Mouse (Mus musculus): ENCODE measurements around the gene Rps6kc1. TPM values are rescaled to one million over a fixed set of nuclear protein-coding genes. Genes with fewer than 3 reads are reported as not detected.

The Rps6kc1 gene
- polyA plus RNA-seq, 1 experiment: not detected

DNA sequence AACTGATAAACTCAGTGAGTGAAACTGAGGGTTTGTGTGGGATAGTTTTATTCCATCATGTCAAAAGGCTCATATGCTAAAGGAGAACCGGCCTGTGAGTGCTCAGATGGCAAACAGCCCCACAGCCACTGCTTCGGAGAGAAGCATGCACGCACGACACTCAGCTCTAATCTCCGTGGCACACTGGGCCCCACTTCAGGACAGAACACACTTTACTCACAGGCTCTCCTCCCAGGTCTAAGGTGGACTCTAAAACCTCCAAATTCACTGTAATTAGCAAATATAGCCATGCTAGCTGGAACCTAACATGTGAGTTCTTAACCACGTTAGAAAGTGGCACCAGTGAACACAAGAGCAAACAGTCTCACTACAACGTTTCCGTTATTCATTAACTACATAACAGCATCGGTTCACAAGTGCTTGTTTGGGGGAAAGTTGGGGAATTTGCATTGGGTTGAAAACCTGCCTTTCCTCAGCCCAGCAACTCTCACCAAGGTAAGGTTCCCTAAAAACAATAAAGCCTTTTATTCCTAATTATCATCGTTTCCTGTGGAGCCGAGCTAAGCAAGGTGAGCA lies 114.0 kb downstream of the Rps6kc1 start:
- TF ChIP-seq POLR2A (IDR thresholded peaks at IDR 0.05; ENCODE audit: insufficient read depth, low read depth, low read length): no peak
- TF ChIP-seq CTCF (IDR thresholded peaks at IDR 0.05; ENCODE audit: insufficient read depth, low read depth, low read length): no peak
- Histone ChIP-seq H3K4me3 (ENCODE audit: insufficient read depth, low read depth, low read length) (no peak overlapping the region), H3K27ac (ENCODE audit: insufficient read depth, low read depth, low read length) (no peak overlapping the region), H3K4me1 (ENCODE audit: control insufficient read depth, insufficient read depth, low read length) (peaks cover 15% of the 10 kb centered on the region)
- 80% methylated on average over 11 of the region's 11 CpGs for WGBS

DNA sequence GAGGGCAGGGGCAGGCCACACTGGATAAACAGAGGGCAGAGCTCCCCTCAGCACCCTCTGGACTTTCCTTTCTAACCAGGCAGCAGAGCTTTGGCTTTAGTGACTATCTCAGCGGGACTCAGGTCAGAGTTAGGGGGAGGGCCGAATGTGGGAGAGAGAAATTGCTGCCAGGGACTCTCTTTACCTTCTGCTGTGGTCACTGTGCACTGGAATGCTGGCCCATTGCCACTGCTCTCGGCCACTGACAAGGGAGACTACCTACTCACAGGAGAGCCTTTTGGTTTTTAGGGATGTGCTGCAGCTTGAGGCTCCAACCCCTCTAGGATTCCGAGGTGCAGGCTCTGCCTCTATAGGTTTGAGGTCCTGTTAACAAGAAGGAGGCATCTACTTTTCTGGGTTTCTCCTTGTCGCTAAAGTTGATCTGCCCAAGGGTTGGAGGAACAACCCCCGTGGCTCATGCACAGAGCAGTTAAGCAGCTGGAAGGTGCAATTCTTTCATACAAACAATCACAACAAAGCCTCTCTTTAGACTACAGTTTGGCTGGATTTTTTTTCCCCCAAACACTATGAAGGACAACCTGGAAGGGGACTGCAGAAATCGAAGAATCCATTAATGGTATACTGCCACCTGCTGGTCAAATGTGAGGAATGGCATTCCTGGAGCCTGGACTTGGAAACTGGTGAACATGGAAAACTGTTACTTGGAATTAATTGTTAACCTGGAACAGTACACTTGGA lies 114.7 kb downstream of the Rps6kc1 start:
- TF ChIP-seq POLR2A (IDR thresholded peaks at IDR 0.05; ENCODE audit: insufficient read depth, low read depth, low read length) (no peak), CTCF (IDR thresholded peaks at IDR 0.05; ENCODE audit: insufficient read depth, low read depth, low read length) (no peak)
- Histone ChIP-seq H3K27ac (ENCODE audit: insufficient read depth, low read depth, low read length) (no peak overlapping the region), H3K4me3 (ENCODE audit: insufficient read depth, low read depth, low read length) (no peak overlapping the region), H3K4me1 (ENCODE audit: control insufficient read depth, insufficient read depth, low read length) (peaks cover 15% of the 10 kb centered on the region)
- WGBS: 55% methylated on average over 7 of the region's 7 CpGs

DNA sequence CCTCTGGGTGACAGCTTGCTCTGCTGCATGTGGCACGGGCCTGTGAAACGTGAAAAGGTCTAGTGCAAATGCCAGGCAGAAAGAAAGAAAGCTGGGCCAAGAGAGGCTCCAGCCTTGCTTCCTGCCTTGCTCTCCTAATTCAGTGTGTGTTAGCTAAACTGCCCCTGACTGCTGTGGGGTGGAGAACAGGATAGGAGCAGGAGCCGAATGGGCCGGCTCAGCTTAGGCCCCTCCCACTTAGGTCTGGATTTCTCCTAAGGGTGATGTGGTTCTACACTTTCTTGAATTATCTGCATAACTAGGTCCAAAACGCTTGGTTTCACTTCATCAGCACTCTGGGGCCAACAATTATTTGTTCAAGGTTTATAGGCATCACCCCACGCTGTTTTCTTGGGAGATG lies 119.9 kb downstream of the Rps6kc1 start:
- no peak overlapping the region for H3K27ac ChIP-seq (ENCODE audit: insufficient read depth, low read depth, low read length)
- H3K4me3 ChIP-seq (ENCODE audit: insufficient read depth, low read depth, low read length): no peak overlapping the region
- WGBS: 93% methylated on average over 6 of the region's 6 CpGs
- no peaks in the 10 kb centered on the region for H3K4me1 ChIP-seq (ENCODE audit: control insufficient read depth, insufficient read depth, low read length)
- TF ChIP-seq POLR2A (IDR thresholded peaks at IDR 0.05; ENCODE audit: insufficient read depth, low read depth, low read length) (no peak), CTCF (IDR thresholded peaks at IDR 0.05; ENCODE audit: insufficient read depth, low read depth, low read length) (no peak)

DNA sequence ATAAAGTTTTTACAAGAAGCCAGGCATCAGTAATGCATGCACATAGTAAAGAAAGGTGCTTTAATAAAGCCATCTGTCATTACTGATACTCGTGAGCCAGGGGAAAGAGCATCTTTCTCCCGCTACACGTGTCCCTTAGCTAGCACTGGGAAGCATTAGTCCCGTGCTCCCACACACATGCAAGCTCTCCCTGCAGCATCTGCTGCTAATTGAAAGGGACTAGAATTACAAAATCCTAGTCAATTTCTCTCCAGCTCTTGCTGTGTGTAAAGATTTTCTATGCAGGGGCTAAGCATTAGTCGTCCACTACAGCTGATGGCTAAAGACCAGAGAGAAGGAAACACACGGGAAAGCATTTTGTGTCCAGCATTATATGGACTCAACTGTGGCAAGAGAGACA lies 120.8 kb downstream of the Rps6kc1 start:
- Histone ChIP-seq H3K27ac (ENCODE audit: insufficient read depth, low read depth, low read length) (no peak overlapping the region), H3K4me3 (ENCODE audit: insufficient read depth, low read depth, low read length) (no peak overlapping the region), H3K4me1 (ENCODE audit: control insufficient read depth, insufficient read depth, low read length) (no peaks in the 10 kb centered on the region)
- WGBS: 87% methylated on average over 6 of the region's 6 CpGs
- TF ChIP-seq CTCF (IDR thresholded peaks at IDR 0.05; ENCODE audit: insufficient read depth, low read depth, low read length) (no peak), POLR2A (IDR thresholded peaks at IDR 0.05; ENCODE audit: insufficient read depth, low read depth, low read length) (no peak)

DNA sequence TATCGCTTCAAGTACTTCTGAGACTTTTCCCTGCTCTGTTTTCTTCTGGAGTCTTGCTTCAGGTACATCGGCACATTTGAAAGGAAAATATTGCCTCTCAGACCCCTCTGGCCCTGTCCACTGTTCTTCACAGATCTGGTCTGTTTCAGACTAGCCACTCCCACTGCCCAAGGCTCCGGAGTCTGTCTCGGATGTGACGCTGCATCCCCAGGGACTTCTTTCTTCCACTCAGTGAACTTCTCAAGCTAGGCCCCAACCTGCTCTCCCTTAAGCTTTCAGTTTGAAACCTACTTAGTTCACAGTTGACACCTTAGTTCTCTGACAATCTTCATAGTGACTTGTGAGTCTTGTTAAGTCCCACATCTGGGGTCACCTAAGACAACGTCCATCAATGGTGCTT lies 133.9 kb downstream of the Rps6kc1 start:
- TF ChIP-seq POLR2A (IDR thresholded peaks at IDR 0.05; ENCODE audit: insufficient read depth, low read depth, low read length) (no peak), CTCF (IDR thresholded peaks at IDR 0.05; ENCODE audit: insufficient read depth, low read depth, low read length) (no peak)
- no peaks in the 10 kb centered on the region for H3K4me1 ChIP-seq (ENCODE audit: control insufficient read depth, insufficient read depth, low read length)
- no peak overlapping the region for H3K27ac ChIP-seq (ENCODE audit: insufficient read depth, low read depth, low read length)
- H3K4me3 ChIP-seq (ENCODE audit: insufficient read depth, low read depth, low read length): no peak overlapping the region
- 89% methylated on average over 6 of the region's 6 CpGs for WGBS

DNA sequence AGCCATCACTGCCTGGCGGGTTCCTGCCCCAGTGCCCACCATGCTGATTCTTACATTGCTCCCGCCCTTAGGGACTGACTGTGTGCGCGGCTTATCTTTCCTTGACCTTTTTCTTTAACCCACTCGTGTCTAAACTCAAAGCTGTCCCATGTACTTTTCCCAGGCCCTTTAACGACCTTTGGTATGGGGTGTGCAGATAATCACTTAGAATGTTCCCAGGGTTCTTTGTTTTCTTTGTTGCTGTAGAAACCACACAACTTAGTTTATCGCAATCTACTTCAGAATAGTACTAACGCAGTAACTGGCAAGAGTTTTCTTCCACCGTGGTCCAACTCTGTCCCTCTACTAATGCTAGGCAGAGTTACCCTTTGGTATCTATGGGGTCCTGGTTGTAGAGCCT lies 135.3 kb downstream of the Rps6kc1 start:
- no peak for TF ChIP-seq POLR2A (IDR thresholded peaks at IDR 0.05; ENCODE audit: insufficient read depth, low read depth, low read length)
- Histone ChIP-seq H3K4me1 (ENCODE audit: control insufficient read depth, insufficient read depth, low read length) (no peaks in the 10 kb centered on the region), H3K27ac (ENCODE audit: insufficient read depth, low read depth, low read length) (no peak overlapping the region), H3K4me3 (ENCODE audit: insufficient read depth, low read depth, low read length) (no peak overlapping the region)
- 89% methylated on average over 9 of the region's 9 CpGs for WGBS

DNA sequence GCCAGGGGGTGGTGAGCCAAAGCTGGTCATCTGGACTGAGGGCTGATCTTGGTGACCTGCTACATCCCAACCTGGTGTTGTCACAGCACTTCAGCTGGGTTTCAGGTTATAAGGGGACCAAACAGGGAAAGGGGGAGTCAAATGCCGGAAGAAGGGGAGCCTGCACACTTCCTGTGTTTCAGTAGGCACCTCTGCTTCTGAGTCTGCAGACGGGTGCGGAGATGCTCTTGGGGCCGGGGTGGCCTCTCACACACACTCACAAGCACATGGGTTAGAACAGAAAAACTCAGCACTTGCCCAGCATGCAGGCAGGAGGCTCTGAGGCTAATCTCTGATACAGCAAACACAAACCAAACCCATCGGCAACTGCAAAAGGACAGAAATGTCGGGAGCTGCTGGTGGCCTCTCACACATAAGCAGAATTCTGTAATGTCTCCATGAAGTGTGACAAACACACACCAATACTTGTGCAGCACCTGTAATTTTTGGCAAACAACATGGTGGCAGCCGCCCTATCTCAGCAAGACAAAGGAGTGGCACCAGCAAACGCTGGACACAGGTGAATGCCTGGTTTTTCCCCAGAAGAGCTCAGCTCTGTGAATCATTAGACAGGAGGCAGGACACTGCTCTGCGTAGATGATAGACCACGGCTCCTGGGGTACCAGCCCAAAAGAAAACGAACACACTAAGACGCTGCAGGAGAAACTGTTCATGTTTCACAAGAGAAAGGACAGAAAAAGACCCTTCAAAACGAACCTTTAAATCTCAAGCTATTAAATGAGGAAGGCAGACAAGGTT lies 139.3 kb downstream of the Rps6kc1 start:
- Histone ChIP-seq H3K4me3 (ENCODE audit: insufficient read depth, low read depth, low read length) (no peak overlapping the region), H3K27ac (ENCODE audit: insufficient read depth, low read depth, low read length) (no peak overlapping the region), H3K4me1 (ENCODE audit: control insufficient read depth, insufficient read depth, low read length) (no peaks in the 10 kb centered on the region)
- TF ChIP-seq CTCF (IDR thresholded peaks at IDR 0.05; ENCODE audit: insufficient read depth, low read depth, low read length) (no peak), POLR2A (IDR thresholded peaks at IDR 0.05; ENCODE audit: insufficient read depth, low read depth, low read length) (no peak)
- 93% methylated on average over 13 of the region's 13 CpGs for WGBS

DNA sequence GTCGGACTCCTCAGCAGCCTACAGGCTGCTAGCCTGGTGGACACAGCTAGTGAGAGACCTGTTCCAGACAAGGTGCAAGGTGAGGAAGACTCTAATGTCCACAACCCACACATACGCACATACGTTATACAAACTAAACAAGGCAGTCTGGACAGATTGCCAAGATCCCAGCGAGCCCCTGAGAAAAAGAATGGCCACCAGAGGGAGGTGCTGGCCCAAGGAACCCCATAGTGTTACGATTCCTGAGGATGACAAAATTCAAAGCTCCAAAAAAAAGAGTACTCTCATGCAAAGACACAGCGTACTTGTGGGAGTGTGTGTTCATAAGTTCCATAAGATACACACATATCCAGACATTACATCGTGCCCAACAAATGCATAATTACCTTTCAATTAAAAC lies 141.8 kb downstream of the Rps6kc1 start:
- no peak overlapping the region for H3K4me3 ChIP-seq (ENCODE audit: insufficient read depth, low read depth, low read length)
- 87% methylated on average over 7 of the region's 7 CpGs for WGBS
- H3K4me1 ChIP-seq (ENCODE audit: control insufficient read depth, insufficient read depth, low read length): no peaks in the 10 kb centered on the region
- TF ChIP-seq POLR2A (IDR thresholded peaks at IDR 0.05; ENCODE audit: insufficient read depth, low read depth, low read length) (no peak), CTCF (IDR thresholded peaks at IDR 0.05; ENCODE audit: insufficient read depth, low read depth, low read length) (no peak)
- no peak overlapping the region for H3K27ac ChIP-seq (ENCODE audit: insufficient read depth, low read depth, low read length)

DNA sequence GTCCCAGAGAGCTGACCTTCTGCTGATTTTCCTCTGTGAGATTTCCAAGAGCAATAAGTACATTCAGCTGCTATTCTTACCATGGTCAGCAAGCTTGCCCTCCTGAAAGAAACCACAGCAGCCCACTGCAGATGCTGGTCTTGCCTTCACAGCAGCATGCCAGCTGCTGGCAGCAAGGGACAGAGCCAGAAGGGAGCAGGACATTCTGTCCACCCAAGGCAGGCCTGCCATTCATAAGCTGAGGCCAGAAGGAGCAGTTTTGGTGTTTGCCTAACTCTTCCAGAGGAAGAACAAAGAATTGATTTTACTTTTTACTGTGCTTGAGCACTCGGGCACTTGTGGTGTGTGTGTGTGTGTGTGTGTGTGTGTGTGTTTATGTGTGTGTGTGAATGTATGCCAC lies 143.3 kb downstream of the Rps6kc1 start:
- TF ChIP-seq POLR2A (IDR thresholded peaks at IDR 0.05; ENCODE audit: insufficient read depth, low read depth, low read length): no peak
- Histone ChIP-seq H3K4me3 (ENCODE audit: insufficient read depth, low read depth, low read length) (no peak overlapping the region), H3K27ac (ENCODE audit: insufficient read depth, low read depth, low read length) (no peak overlapping the region), H3K4me1 (ENCODE audit: control insufficient read depth, insufficient read depth, low read length) (peaks cover 4% of the 10 kb centered on the region)
- 71% methylated on average over 1 of the region's 1 CpGs for WGBS
